Mouse (Mus musculus) heart, embryonic 15.5 days (tissue): ENCODE data around the gene Kbtbd13. TPM values are rescaled to one million over a fixed set of nuclear protein-coding genes. Genes with fewer than 3 reads are reported as not detected.

ENCODE experiments used
- ATAC-seq: fragments of 200-750 bp; cut with Nextera tagmentation; replicated peaks from 2 replicates; pipeline ENCODE4 v1.8.0; 2017; ENCODE audit warnings: low read depth, moderate TSS enrichment; ENCODE audit not compliant: insufficient number of reproducible peaks, insufficient read depth, low FRiP score
- H3K27ac ChIP-seq: fragments of 300-500 bp; sonication (generic); 2 replicates; pipeline ENCODE4 v1.5.1; 2015; ENCODE audit warnings: mild to moderate bottlenecking, inconsistent platforms
- H3K27me3 ChIP-seq: fragments of 300-500 bp; sonication (generic); 2 replicates; pipeline ENCODE4 v1.6.1; 2015; ENCODE audit warnings: inconsistent platforms
- H3K36me3 ChIP-seq: fragments of 300-500 bp; sonication (generic); 2 replicates; pipeline ENCODE4 v1.6.1; 2015; ENCODE audit warnings: mild to moderate bottlenecking, inconsistent platforms
- H3K4me1 ChIP-seq: fragments of 300-500 bp; sonication (generic); replicated peaks from 2 replicates; pipeline ENCODE4 v1.6.1; 2015; ENCODE audit warnings: inconsistent platforms
- H3K4me2 ChIP-seq: fragments of 300-500 bp; sonication (generic); 2 replicates; pipeline ENCODE4 v1.6.1; 2015; ENCODE audit warnings: inconsistent platforms, mild to moderate bottlenecking, moderate library complexity
- H3K4me3 ChIP-seq: fragments of 300-500 bp; sonication (generic); 2 replicates; pipeline ENCODE4 v1.5.1; 2015; ENCODE audit warnings: mild to moderate bottlenecking, inconsistent platforms
- H3K9ac ChIP-seq: fragments of 300-500 bp; sonication (generic); 2 replicates; pipeline ENCODE4 v1.6.1; 2015; ENCODE audit warnings: mild to moderate bottlenecking, inconsistent platforms
- H3K9me3 ChIP-seq: fragments of 300-500 bp; sonication (generic); replicated peaks from 2 replicates; pipeline ENCODE4 v1.6.1; 2016; ENCODE audit warnings: inconsistent platforms
- WGBS: fragments of 180-500 bp; shearing (Covaris S2); methylation state at CpG from one replicate; pipeline ENCODE4 v1.1.7; 2015; ENCODE audit warnings: mixed read lengths; 5-methylcytosine and 5-hydroxymethylcytosine counted together
- polyA plus RNA-seq: library from polyadenylated mRNA; unstranded; fragments of >200 nt; fragmentation: Nextera tagmentation; extraction: Ambion mirVana; gene quantifications from 2 replicates; pipeline ENCODE4 v1.2.1, GENCODE M21; 2015

Gene Kbtbd13
- polyA plus RNA-seq, 1 experiment from 2014 or later = 1.00 TPM

GRCm38 (mm10) chr9:65419633-65420032 is 28.2 kb upstream of the Kbtbd13 start:
- 70% methylated on average over 3 of the region's 3 CpGs for WGBS

GRCm38 (mm10) chr9:65417738-65418137 is 26.3 kb upstream of the Kbtbd13 start:
- H3K27ac ChIP-seq = no peak overlapping the region
- H3K4me1 ChIP-seq = no peaks in the 10 kb centered on the region
- WGBS = 31% methylated on average over 3 of the region's 3 CpGs
- no peaks in the 10 kb centered on the region for H3K36me3 ChIP-seq
- H3K4me2 ChIP-seq = no peak overlapping the region
- no peak for ATAC-seq
- no peak overlapping the region for H3K9ac ChIP-seq
- H3K9me3 ChIP-seq = no peaks in the 10 kb centered on the region
- H3K27me3 ChIP-seq = no peaks in the 10 kb centered on the region
- H3K4me3 ChIP-seq = no peak overlapping the region

More at GRCm38 (mm10) chr9:65419633-65420032, 28.2 kb upstream of the Kbtbd13 start:
- Histone ChIP-seq H3K9ac (no peak overlapping the region), H3K4me3 (no peak overlapping the region), H3K4me2 (no peak overlapping the region), H3K9me3 (no peaks in the 10 kb centered on the region), H3K27ac (no peak overlapping the region), H3K36me3 (no peaks in the 10 kb centered on the region), H3K27me3 (no peaks in the 10 kb centered on the region), H3K4me1 (no peaks in the 10 kb centered on the region)
- no peak for ATAC-seq

GRCm38 (mm10) chr9:65411326-65411725 is 19.9 kb upstream of the Kbtbd13 start:
- 64% methylated on average over 3 of the region's 3 CpGs for WGBS
- H3K4me2 ChIP-seq = no peak overlapping the region
- ATAC-seq = no peak

GRCm38 (mm10) chr9:65410378-65410777 is 18.9 kb upstream of the Kbtbd13 start:
- no peak for ATAC-seq
- Histone ChIP-seq H3K9ac (no peak overlapping the region), H3K27ac (no peak overlapping the region), H3K4me3 (no peak overlapping the region), H3K4me2 (no peak overlapping the region), H3K4me1 (no peaks in the 10 kb centered on the region), H3K9me3 (no peaks in the 10 kb centered on the region), H3K36me3 (no peaks in the 10 kb centered on the region), H3K27me3 (no peaks in the 10 kb centered on the region)
- WGBS = 86% methylated on average over 8 of the region's 8 CpGs

More at GRCm38 (mm10) chr9:65411326-65411725, 19.9 kb upstream of the Kbtbd13 start:
- H3K27me3 ChIP-seq = no peaks in the 10 kb centered on the region
- no peak overlapping the region for H3K27ac ChIP-seq
- H3K9me3 ChIP-seq = no peaks in the 10 kb centered on the region
- no peaks in the 10 kb centered on the region for H3K4me1 ChIP-seq
- H3K9ac ChIP-seq = no peak overlapping the region
- H3K4me3 ChIP-seq = no peak overlapping the region
- no peaks in the 10 kb centered on the region for H3K36me3 ChIP-seq

GRCm38 (mm10) chr9:65408871-65409295 is 17.4 kb upstream of the Kbtbd13 start:
- WGBS = 64% methylated on average over 5 of the region's 5 CpGs
- H3K27ac ChIP-seq = no peak overlapping the region
- peaks cover 12% of the 10 kb centered on the region for H3K4me1 ChIP-seq
- no peak overlapping the region for H3K4me2 ChIP-seq
- no peak overlapping the region for H3K9ac ChIP-seq
- no peak overlapping the region for H3K4me3 ChIP-seq
- ATAC-seq = no peak
- H3K36me3 ChIP-seq = no peaks in the 10 kb centered on the region
- no peaks in the 10 kb centered on the region for H3K9me3 ChIP-seq
- H3K27me3 ChIP-seq = no peaks in the 10 kb centered on the region

- ATAC-seq = no peak
- H3K36me3 ChIP-seq = no peaks in the 10 kb centered on the region
- no peaks in the 10 kb centered on the region for H3K9me3 ChIP-seq
Observed at GRCm38 (mm10) chr9:65407861-65408260, 16.4 kb upstream of the Kbtbd13 start.

GRCm38 (mm10) chr9:65407327-65407726 is 15.9 kb upstream of the Kbtbd13 start:
- Histone ChIP-seq H3K27me3 (no peaks in the 10 kb centered on the region), H3K4me2 (no peak overlapping the region), H3K9me3 (no peaks in the 10 kb centered on the region), H3K27ac (no peak overlapping the region), H3K4me1 (peaks cover 12% of the 10 kb centered on the region), H3K4me3 (no peak overlapping the region), H3K9ac (no peak overlapping the region), H3K36me3 (no peaks in the 10 kb centered on the region)
- WGBS = 75% methylated on average over 5 of the region's 5 CpGs
- 0 out of 2 replicates have a peak, but pooled peaks have one; percentile 24 for ATAC-seq

More at GRCm38 (mm10) chr9:65407861-65408260, 16.4 kb upstream of the Kbtbd13 start:
- Histone ChIP-seq H3K4me3 (no peak overlapping the region), H3K27me3 (no peaks in the 10 kb centered on the region), H3K4me2 (no peak overlapping the region), H3K9ac (no peak overlapping the region), H3K27ac (no peak overlapping the region), H3K4me1 (peaks cover 12% of the 10 kb centered on the region)
- 70% methylated on average over 3 of the region's 3 CpGs for WGBS

GRCm38 (mm10) chr9:65405184-65405449 is 13.7 kb upstream of the Kbtbd13 start:
- Histone ChIP-seq H3K4me3 (no peak overlapping the region), H3K27me3 (no peaks in the 10 kb centered on the region), H3K4me1 (peaks cover 12% of the 10 kb centered on the region), H3K27ac (0 out of 2 replicates have a peak overlapping the region, but pooled peaks have one; percentile 34), H3K4me2 (no peak overlapping the region), H3K9ac (no peak overlapping the region), H3K36me3 (no peaks in the 10 kb centered on the region), H3K9me3 (no peaks in the 10 kb centered on the region)
- no peak for ATAC-seq
- WGBS = 75% methylated on average over 2 of the region's 2 CpGs

- Histone ChIP-seq H3K36me3 (no peaks in the 10 kb centered on the region), H3K27me3 (no peaks in the 10 kb centered on the region), H3K27ac (peak overlapping the region; percentile 43), H3K9ac (no peak overlapping the region), H3K4me1 (peaks cover 12% of the 10 kb centered on the region), H3K9me3 (no peaks in the 10 kb centered on the region), H3K4me3 (peak overlapping the region; percentile 5; the same call in 1 of the 2 replicates), H3K4me2 (peak overlapping the region; percentile 48)
- peak; percentile 67; the same call in 1 of the 2 replicates for ATAC-seq
- WGBS = 42% methylated on average over 15 of the region's 15 CpGs
Observed at GRCm38 (mm10) chr9:65404331-65405183, 13.1 kb upstream of the Kbtbd13 start.

GRCm38 (mm10) chr9:65399934-65400333 is 8.5 kb upstream of the Kbtbd13 start:
- no peak for ATAC-seq
- 0 out of 2 replicates have a peak overlapping the region, but pooled peaks have one; percentile 62 for H3K4me3 ChIP-seq

GRCm38 (mm10) chr9:65398279-65398678 is 6.8 kb upstream of the Kbtbd13 start, which contains the start of gene Rasl12:
Gene Rasl12 (plus strand): TSS chr9:65398506.
- no peaks in the 10 kb centered on the region for H3K9me3 ChIP-seq
- peak within 1 kb of the TSS; percentile 60 for H3K9ac ChIP-seq
- peak within 1 kb of the TSS; percentile 95 for H3K4me2 ChIP-seq
- H3K4me3 ChIP-seq = peak within 1 kb of the TSS; percentile 62
- H3K27me3 ChIP-seq = no peaks in the 10 kb centered on the region
- peaks cover 16% of the 10 kb centered on the region for H3K4me1 ChIP-seq
- WGBS = 1% methylated on average over 24 of the region's 24 CpGs
- H3K36me3 ChIP-seq = no peaks in the 10 kb centered on the region
- ATAC-seq = peak; percentile 62
- 0 out of 2 replicates have a peak within 1 kb of the TSS, but pooled peaks have one; percentile 22 for H3K27ac ChIP-seq

More at GRCm38 (mm10) chr9:65399934-65400333, 8.5 kb upstream of the Kbtbd13 start:
- H3K4me1 ChIP-seq = peaks cover 22% of the 10 kb centered on the region
- H3K27ac ChIP-seq = no peak overlapping the region
- no peak overlapping the region for H3K4me2 ChIP-seq
- H3K9ac ChIP-seq = no peak overlapping the region
- no peaks in the 10 kb centered on the region for H3K27me3 ChIP-seq
- 82% methylated on average over 6 of the region's 6 CpGs for WGBS
- H3K9me3 ChIP-seq = no peaks in the 10 kb centered on the region
- H3K36me3 ChIP-seq = no peaks in the 10 kb centered on the region
